Mouse (Mus musculus) kidney, embryonic 16.5 days (tissue): ENCODE results near the gene Nt5c3b. TPM values are rescaled to one million over a fixed set of nuclear protein-coding genes. Genes with fewer than 3 reads are reported as not detected.

Source experiments
- ATAC-seq: fragments of 200-750 bp; cut with Nextera tagmentation; 2 replicates; pipeline ENCODE4 v1.8.0; 2017; ENCODE audit warnings: moderate TSS enrichment; ENCODE audit not compliant: low FRiP score, low TSS enrichment
- H3K27ac ChIP-seq: fragments of 300-500 bp; sonication (generic); 2 replicates; pipeline ENCODE4 v1.5.1; 2014; ENCODE audit warnings: low read length
- H3K27me3 ChIP-seq: fragments of 300-500 bp; sonication (generic); 2 replicates; pipeline ENCODE4 v1.6.1; 2014; ENCODE audit warnings: low read length, control low read depth, mixed read lengths; ENCODE audit not compliant: insufficient read depth
- H3K36me3 ChIP-seq: fragments of 300-500 bp; sonication (generic); 2 replicates; pipeline ENCODE4 v1.6.1; 2014; ENCODE audit warnings: low read length, control low read depth, mixed read lengths; ENCODE audit not compliant: insufficient read depth
- H3K4me1 ChIP-seq: fragments of 300-500 bp; sonication (generic); 2 replicates; pipeline ENCODE4 v1.6.1; 2014; ENCODE audit warnings: low read length, control low read depth, mixed read lengths; ENCODE audit not compliant: insufficient read depth
- H3K4me2 ChIP-seq: fragments of 300-500 bp; sonication (generic); replicated peaks from 2 replicates; pipeline ENCODE4 v1.6.1; 2014; ENCODE audit warnings: low read depth, low read length
- H3K4me3 ChIP-seq: fragments of 300-500 bp; sonication (generic); 2 replicates; pipeline ENCODE4 v1.5.1; 2014; ENCODE audit warnings: mild to moderate bottlenecking, low read length
- H3K9ac ChIP-seq: fragments of 300-500 bp; sonication (generic); replicated peaks from 2 replicates; pipeline ENCODE4 v1.6.1; 2014; ENCODE audit warnings: low read length
- H3K9me3 ChIP-seq: fragments of 300-500 bp; sonication (generic); 2 replicates; pipeline ENCODE4 v1.6.1; 2016; ENCODE audit warnings: low read length, control low read depth
- WGBS: fragments of 180-500 bp; shearing (Covaris S2); extraction: QIAGEN DNeasy Blood & Tissue Kit; methylation state at CpG from one replicate; pipeline ENCODE4 v1.1.7; 2014; 5-methylcytosine and 5-hydroxymethylcytosine counted together
- polyA plus RNA-seq: library from polyadenylated mRNA; unstranded; fragments of >200 nt; fragmentation: Nextera tagmentation; extraction: Ambion mirVana; gene quantifications from 2 replicates; pipeline ENCODE4 v1.2.1, GENCODE M21; 2015

Nt5c3b gene
- polyA plus RNA-seq, 1 experiment from 2014 or later = 131 TPM

- Histone ChIP-seq H3K9me3 (no peaks in the 10 kb centered on the region), H3K4me3 (no peak overlapping the region), H3K27ac (no peak overlapping the region), H3K36me3 (peaks cover 15% of the 10 kb centered on the region), H3K4me2 (no peak overlapping the region), H3K27me3 (no peaks in the 10 kb centered on the region), H3K9ac (no peak overlapping the region), H3K4me1 (no peaks in the 10 kb centered on the region)
- no peak for ATAC-seq
- 81% methylated on average over 7 of the region's 7 CpGs for WGBS
Measured at GRCm38 (mm10) chr11:100430052-100430451, 11.6 kb downstream of the Nt5c3b start.

GRCm38 (mm10) chr11:100428612-100429199 is 12.9 kb downstream of the Nt5c3b start:
- no peak overlapping the region for H3K9ac ChIP-seq
- no peaks in the 10 kb centered on the region for H3K4me1 ChIP-seq
- no peaks in the 10 kb centered on the region for H3K9me3 ChIP-seq
- H3K36me3 ChIP-seq = peaks cover 22% of the 10 kb centered on the region
- no peak overlapping the region for H3K4me2 ChIP-seq
- no peak overlapping the region for H3K27ac ChIP-seq
- H3K4me3 ChIP-seq = no peak overlapping the region
- no peak for ATAC-seq
- WGBS = 50% methylated on average over 9 of the region's 9 CpGs
- H3K27me3 ChIP-seq = no peaks in the 10 kb centered on the region

- Histone ChIP-seq H3K4me1 (peaks cover 2% of the 10 kb centered on the region; the same call in 1 of the 2 replicates), H3K36me3 (peaks cover 30% of the 10 kb centered on the region), H3K27ac (no peak overlapping the region), H3K9ac (no peak overlapping the region), H3K4me3 (no peak overlapping the region), H3K27me3 (no peaks in the 10 kb centered on the region), H3K4me2 (no peak overlapping the region), H3K9me3 (no peaks in the 10 kb centered on the region)
- no peak for ATAC-seq
- WGBS = 82% methylated on average over 3 of the region's 3 CpGs
Measured at GRCm38 (mm10) chr11:100426820-100427219, 14.8 kb downstream of the Nt5c3b start.

- WGBS = 27% methylated on average over 7 of the region's 7 CpGs
- H3K4me3 ChIP-seq = no peak overlapping the region
- H3K36me3 ChIP-seq = peaks cover 32% of the 10 kb centered on the region
- no peaks in the 10 kb centered on the region for H3K27me3 ChIP-seq
- H3K4me1 ChIP-seq = peaks cover 12% of the 10 kb centered on the region
- ATAC-seq = no peak
- no peak overlapping the region for H3K4me2 ChIP-seq
- H3K27ac ChIP-seq = no peak overlapping the region
- 0 out of 2 replicates have a peak overlapping the region, but pooled peaks have one; percentile 2 for H3K9ac ChIP-seq
- H3K9me3 ChIP-seq = no peaks in the 10 kb centered on the region
Measured at GRCm38 (mm10) chr11:100425851-100426250, 15.8 kb downstream of the Nt5c3b start.

- no peak for ATAC-seq
- peaks cover 17% of the 10 kb centered on the region for H3K36me3 ChIP-seq
- H3K4me3 ChIP-seq = no peak overlapping the region
- 90% methylated on average over 7 of the region's 7 CpGs for WGBS
- no peaks in the 10 kb centered on the region for H3K27me3 ChIP-seq
- no peak overlapping the region for H3K4me2 ChIP-seq
- no peak overlapping the region for H3K27ac ChIP-seq
- H3K4me1 ChIP-seq = peaks cover 14% of the 10 kb centered on the region
- H3K9ac ChIP-seq = no peak overlapping the region
- H3K9me3 ChIP-seq = no peaks in the 10 kb centered on the region
Measured at GRCm38 (mm10) chr11:100423836-100424235, 17.8 kb downstream of the Nt5c3b start.

GRCm38 (mm10) chr11:100421537-100421936 is 20.1 kb downstream of the Nt5c3b start:
- Histone ChIP-seq H3K27ac (peak overlapping the region; percentile 59; the same call in 1 of the 2 replicates), H3K36me3 (peaks cover 17% of the 10 kb centered on the region), H3K9me3 (no peaks in the 10 kb centered on the region), H3K4me3 (no peak overlapping the region), H3K27me3 (no peaks in the 10 kb centered on the region), H3K4me1 (peaks cover 24% of the 10 kb centered on the region), H3K4me2 (no peak overlapping the region), H3K9ac (no peak overlapping the region)
- peak; percentile 72 for ATAC-seq
- WGBS = 21% methylated on average over 8 of the region's 8 CpGs

GRCm38 (mm10) chr11:100414914-100415822 is 26.4 kb downstream of the Nt5c3b start, which contains the start of gene Fkbp10:
Gene Fkbp10 (plus strand): TSS chr11:100415697.
- peak; percentile 44 for ATAC-seq
- peaks cover 46% of the 10 kb centered on the region for H3K4me1 ChIP-seq
- peak within 1 kb of the TSS; percentile 97 for H3K27ac ChIP-seq
- no peaks in the 10 kb centered on the region for H3K9me3 ChIP-seq
- peak within 1 kb of the TSS; percentile 79 for H3K4me3 ChIP-seq
- peak within 1 kb of the TSS; percentile 88 for H3K4me2 ChIP-seq
- H3K9ac ChIP-seq = peak within 1 kb of the TSS; percentile 81
- H3K27me3 ChIP-seq = no peaks in the 10 kb centered on the region
- H3K36me3 ChIP-seq = 0 out of 2 replicates have a peak, but pooled peaks cover 9% of the 10 kb centered on the region
- 0% methylated on average over 30 of the region's 31 CpGs for WGBS

- peaks cover 11% of the 10 kb centered on the region; the same call in 1 of the 2 replicates for H3K36me3 ChIP-seq
- ATAC-seq = peak; percentile 97
- H3K9ac ChIP-seq = peak within 1 kb of the TSS; percentile 81
- WGBS = under 1% methylated on average over 92 of the region's 93 CpGs
- H3K27me3 ChIP-seq = no peaks in the 10 kb centered on the region
- H3K27ac ChIP-seq = peak within 1 kb of the TSS; percentile 97
- H3K4me3 ChIP-seq = peak within 1 kb of the TSS; percentile 79
- H3K4me1 ChIP-seq = peaks cover 46% of the 10 kb centered on the region
- no peaks in the 10 kb centered on the region for H3K9me3 ChIP-seq
- H3K4me2 ChIP-seq = peak within 1 kb of the TSS; percentile 88
Measured at GRCm38 (mm10) chr11:100414021-100414913, 27.3 kb downstream of the Nt5c3b start, which contains the start of gene P3h4. Gene P3h4 (minus strand): TSS chr11:100414836.

- Histone ChIP-seq H3K4me1 (peaks cover 46% of the 10 kb centered on the region), H3K27ac (no peak overlapping the region), H3K27me3 (no peaks in the 10 kb centered on the region), H3K4me3 (peak overlapping the region; percentile 79), H3K36me3 (peaks cover 19% of the 10 kb centered on the region; the same call in 1 of the 2 replicates), H3K9me3 (no peaks in the 10 kb centered on the region), H3K9ac (peak overlapping the region; percentile 81), H3K4me2 (peak overlapping the region; percentile 88)
- no peak for ATAC-seq
- WGBS = 53% methylated on average over 11 of the region's 11 CpGs
Measured at GRCm38 (mm10) chr11:100413541-100413940, 28.1 kb downstream of the Nt5c3b start.
